Mouse (Mus musculus) myocyte (in vitro differentiated cells): ENCODE data around the gene Tas2r104. TPM values are rescaled to one million over a fixed set of nuclear protein-coding genes. Genes with fewer than 3 reads are reported as not detected.

Source experiments
- H3K27me3 ChIP-seq: one replicate; pipeline ENCODE4 v1.6.1; 2011; ENCODE audit not compliant: control insufficient read depth, insufficient read depth, insufficient read length
- H3K36me3 ChIP-seq: one replicate; pipeline ENCODE4 v1.6.1; 2011; ENCODE audit not compliant: control insufficient read depth, insufficient read depth
- H3K4me2 ChIP-seq: one replicate; pipeline ENCODE4 v1.6.1; 2011; ENCODE audit warnings: low read depth, control low read depth
- H3K4me3 ChIP-seq: one replicate; pipeline ENCODE4 v1.5.1; 2011; ENCODE audit warnings: mild to moderate bottlenecking, control low read depth, moderate library complexity
- H3K79me2 ChIP-seq: one replicate; pipeline ENCODE4 v1.6.1; 2011; ENCODE audit not compliant: control insufficient read depth, insufficient read depth
- H3ac ChIP-seq: one replicate; pipeline ENCODE4 v1.6.1; 2011; ENCODE audit not compliant: control insufficient read depth, insufficient read length
- CEBPB ChIP-seq: IDR thresholded peaks from 2 replicates; pipeline ENCODE4 v1.6.1; 2011; ENCODE audit warnings: mild to moderate bottlenecking, moderate library complexity; ENCODE audit not compliant: poor library complexity, insufficient read depth, severe bottlenecking
- E2F4 ChIP-seq: IDR thresholded peaks from one replicate; pipeline ENCODE4 v1.6.1; 2011; ENCODE audit warnings: mild to moderate bottlenecking, control low read depth, moderate library complexity; ENCODE audit not compliant: insufficient read depth
- MAX ChIP-seq: IDR thresholded peaks from one replicate; pipeline ENCODE4 v1.6.1; 2011; ENCODE audit warnings: low read depth, mild to moderate bottlenecking, control low read depth
- MYOD1 ChIP-seq, 3 experiments: IDR thresholded peaks; one replicate each; pipeline ENCODE4 v1.6.1; 2011; ENCODE audit warnings: control low read depth in 2 of 3, low read depth in 2 of 3, mild to moderate bottlenecking in 2 of 3, moderate library complexity in 1 of 3; ENCODE audit not compliant: insufficient read length in 2 of 3, control insufficient read depth in 1 of 3
- MYOG ChIP-seq, 3 experiments: IDR thresholded peaks; one replicate each; pipeline ENCODE4 v1.6.1; 2011; ENCODE audit warnings: control low read depth in 2 of 3, low read depth in 2 of 3, mild to moderate bottlenecking in 2 of 3; ENCODE audit not compliant: insufficient read length in 2 of 3, control insufficient read depth in 1 of 3, insufficient read depth in 1 of 3
- POLR2A ChIP-seq: IDR thresholded peaks from one replicate; pipeline ENCODE4 v1.6.1; 2011; ENCODE audit warnings: low read depth, mild to moderate bottlenecking, control low read depth, moderate library complexity; ENCODE audit not compliant: insufficient read length
- POLR2AphosphoS2 ChIP-seq: IDR thresholded peaks from one replicate; pipeline ENCODE4 v1.6.1; 2011; ENCODE audit warnings: low read depth, control low read depth; ENCODE audit not compliant: insufficient read length
- REST ChIP-seq: IDR thresholded peaks from one replicate; pipeline ENCODE4 v1.6.1; 2011; ENCODE audit warnings: mild to moderate bottlenecking, control low read depth, moderate library complexity; ENCODE audit not compliant: insufficient read depth, insufficient read length
- SRF ChIP-seq: IDR thresholded peaks from one replicate; pipeline ENCODE4 v1.6.1; 2011; ENCODE audit warnings: low read depth; ENCODE audit not compliant: control insufficient read depth, insufficient read length
- TCF12 ChIP-seq: IDR thresholded peaks from one replicate; pipeline ENCODE4 v1.6.1; 2011; ENCODE audit warnings: mild to moderate bottlenecking, control low read depth; ENCODE audit not compliant: poor library complexity, insufficient read depth, severe bottlenecking
- TCF3 ChIP-seq: IDR thresholded peaks from one replicate; pipeline ENCODE4 v1.6.1; 2011; ENCODE audit warnings: low read depth, control low read depth; ENCODE audit not compliant: insufficient read length
- USF1 ChIP-seq: IDR thresholded peaks from one replicate; pipeline ENCODE4 v1.6.1; 2011; ENCODE audit warnings: low read depth, mild to moderate bottlenecking, control low read depth, moderate library complexity
- polyA plus RNA-seq: library from polyadenylated mRNA; unstranded; fragments of >200 nt; fragmentation: generic; extraction: Trizol; gene quantifications from one replicate; pipeline ENCODE4 v1.2.1, GENCODE M21; 2012; ENCODE audit warnings: missing spikeins

The Tas2r104 gene
- polyA plus RNA-seq, result not detected

- no peak within 1 kb of the TSS for H3K4me2 ChIP-seq
- no peaks in the 10 kb centered on the region for H3K27me3 ChIP-seq
- no peaks in the 10 kb centered on the region for H3K79me2 ChIP-seq
- H3K4me3 ChIP-seq, result no peak within 1 kb of the TSS
- no peaks in the 10 kb centered on the region for H3K36me3 ChIP-seq
- H3ac ChIP-seq, result no peak within 1 kb of the TSS
- TF ChIP-seq E2F4 (no peak), POLR2A (no peak)
Measured at GRCm38 (mm10) chr6:131685644-131686043, at the start of gene Tas2r104. Tas2r104 (minus strand) TSS chr6:131685744.

- Histone ChIP-seq H3K36me3 (no peaks in the 10 kb centered on the region), H3K27me3 (no peaks in the 10 kb centered on the region), H3K4me3 (no peak overlapping the region), H3K79me2 (no peaks in the 10 kb centered on the region), H3K4me2 (no peak overlapping the region), H3ac (no peak overlapping the region)
- TF ChIP-seq E2F4 (no peak), MYOD1 (IDR thresholded peaks at IDR 0.05; ENCODE audit: control insufficient read depth in 1 of 3, insufficient read length in 2 of 3, low read depth in 2 of 3) (no peak), TCF3 (no peak), REST (no peak), USF1 (no peak), MYOG (IDR thresholded peaks at IDR 0.05; ENCODE audit: control insufficient read depth in 1 of 3, insufficient read depth in 1 of 3, insufficient read length in 2 of 3, low read depth in 2 of 3) (no peak), SRF (no peak), POLR2A (no peak), POLR2AphosphoS2 (no peak), TCF12 (no peak), MAX (no peak), CEBPB (no peak)
Measured at GRCm38 (mm10) chr6:131712803-131713202, 27.3 kb upstream of the Tas2r104 start.

GRCm38 (mm10) chr6:131689963-131690362 is 4.4 kb upstream of the Tas2r104 start, which contains the start of gene Tas2r114:
Tas2r114 (minus strand) TSS chr6:131690063.
- Histone ChIP-seq H3ac (no peak within 1 kb of the TSS), H3K4me3 (no peak within 1 kb of the TSS), H3K27me3 (no peaks in the 10 kb centered on the region), H3K36me3 (no peaks in the 10 kb centered on the region), H3K79me2 (no peaks in the 10 kb centered on the region), H3K4me2 (no peak within 1 kb of the TSS)
- no peak for TF ChIP-seq CEBPB
- TF ChIP-seq E2F4, result no peak
- TF ChIP-seq TCF3, result no peak
- no peak for TF ChIP-seq MYOG (IDR thresholded peaks at IDR 0.05; ENCODE audit: control insufficient read depth in 1 of 3, insufficient read depth in 1 of 3, insufficient read length in 2 of 3, low read depth in 2 of 3)
- no peak for TF ChIP-seq TCF12
- TF ChIP-seq POLR2A, result no peak
- no peak for TF ChIP-seq MAX
- TF ChIP-seq POLR2AphosphoS2, result no peak
- no peak for TF ChIP-seq MYOD1 (IDR thresholded peaks at IDR 0.05; ENCODE audit: control insufficient read depth in 1 of 3, insufficient read length in 2 of 3, low read depth in 2 of 3)
- TF ChIP-seq REST, result no peak
- TF ChIP-seq USF1, result no peak
- no peak for TF ChIP-seq SRF

GRCm38 (mm10) chr6:131687395-131687794 is 1.9 kb upstream of the Tas2r104 start, which contains the start of gene Tas2r105:
Tas2r105 (minus strand) TSS chr6:131687495.
- Histone ChIP-seq H3K79me2 (no peaks in the 10 kb centered on the region), H3K4me3 (no peak within 1 kb of the TSS), H3K4me2 (no peak within 1 kb of the TSS), H3K27me3 (no peaks in the 10 kb centered on the region), H3K36me3 (no peaks in the 10 kb centered on the region), H3ac (no peak within 1 kb of the TSS)
- no peak for TF ChIP-seq SRF
- no peak for TF ChIP-seq TCF12
- TF ChIP-seq REST, result no peak
- TF ChIP-seq USF1, result no peak
- no peak for TF ChIP-seq MYOG (IDR thresholded peaks at IDR 0.05; ENCODE audit: control insufficient read depth in 1 of 3, insufficient read depth in 1 of 3, insufficient read length in 2 of 3, low read depth in 2 of 3)
- TF ChIP-seq TCF3, result no peak
- no peak for TF ChIP-seq MYOD1 (IDR thresholded peaks at IDR 0.05; ENCODE audit: control insufficient read depth in 1 of 3, insufficient read length in 2 of 3, low read depth in 2 of 3)
- TF ChIP-seq POLR2AphosphoS2, result no peak
- TF ChIP-seq CEBPB, result no peak

GRCm38 (mm10) chr6:131678786-131679185 is 6.8 kb downstream of the Tas2r104 start, which contains the start of gene Tas2r106:
Tas2r106 (minus strand) TSS chr6:131678886.
- Histone ChIP-seq H3K4me3 (no peak within 1 kb of the TSS), H3K79me2 (no peaks in the 10 kb centered on the region), H3K4me2 (no peak within 1 kb of the TSS), H3K27me3 (no peaks in the 10 kb centered on the region), H3K36me3 (no peaks in the 10 kb centered on the region), H3ac (no peak within 1 kb of the TSS)
- no peak for TF ChIP-seq REST
- TF ChIP-seq TCF3, result no peak
- no peak for TF ChIP-seq SRF
